Mouse (Mus musculus): Measurements from ENCODE around the gene Kalrn.

Kalrn gene

GRCm38 (mm10) chr16:33954793-33955192 is 618.5 kb downstream of the Kalrn start:
- DNase-seq, result no peak

- no peak for DNase-seq
These were observed 620.3 kb downstream of the Kalrn start for GRCm38 (mm10) chr16:33953008-33953407.

- DNase-seq, result peak; percentile 89
These were observed 622.5 kb downstream of the Kalrn start for GRCm38 (mm10) chr16:33950830-33951229.

- DNase-seq, result no peak
These were observed 622.9 kb downstream of the Kalrn start for GRCm38 (mm10) chr16:33950386-33950785.

GRCm38 (mm10) chr16:33947664-33948571 is 625.4 kb downstream of the Kalrn start:
- no peak for DNase-seq

- no peak for DNase-seq
These were observed 627.3 kb downstream of the Kalrn start for GRCm38 (mm10) chr16:33946021-33946420.

GRCm38 (mm10) chr16:33944772-33945171 is 628.6 kb downstream of the Kalrn start:
- no peak for DNase-seq

GRCm38 (mm10) chr16:33944126-33944525 is 629.2 kb downstream of the Kalrn start:
- no peak for DNase-seq

- no peak for DNase-seq
These were observed 629.9 kb downstream of the Kalrn start for GRCm38 (mm10) chr16:33943388-33943787.

GRCm38 (mm10) chr16:33942341-33942740 is 631.0 kb downstream of the Kalrn start:
- DNase-seq, result no peak

- DNase-seq, result no peak
These were observed 632.0 kb downstream of the Kalrn start for GRCm38 (mm10) chr16:33941271-33941781.

GRCm38 (mm10) chr16:33940095-33940494 is 633.2 kb downstream of the Kalrn start:
- DNase-seq, result no peak

- DNase-seq, result no peak
These were observed 633.7 kb downstream of the Kalrn start for GRCm38 (mm10) chr16:33939636-33940035.

- DNase-seq, result no peak
These were observed 634.2 kb downstream of the Kalrn start for GRCm38 (mm10) chr16:33939133-33939531.

- DNase-seq, result no peak
These were observed 634.8 kb downstream of the Kalrn start for GRCm38 (mm10) chr16:33938311-33939132.

GRCm38 (mm10) chr16:33937567-33937966 is 635.8 kb downstream of the Kalrn start:
- DNase-seq, result peak; percentile 88

GRCm38 (mm10) chr16:33936885-33937284 is 636.4 kb downstream of the Kalrn start:
- DNase-seq, result no peak

- DNase-seq, result no peak
These were observed 637.9 kb downstream of the Kalrn start for GRCm38 (mm10) chr16:33935407-33935785.

GRCm38 (mm10) chr16:33934701-33935406 is 638.5 kb downstream of the Kalrn start:
- no peak for DNase-seq

- no peak for DNase-seq
These were observed 639.9 kb downstream of the Kalrn start for GRCm38 (mm10) chr16:33933411-33933810.

- DNase-seq, result no peak
These were observed 641.2 kb downstream of the Kalrn start for GRCm38 (mm10) chr16:33932126-33932525.

GRCm38 (mm10) chr16:33931682-33932081 is 641.6 kb downstream of the Kalrn start:
- no peak for DNase-seq

GRCm38 (mm10) chr16:33930785-33931184 is 642.5 kb downstream of the Kalrn start:
- DNase-seq, result no peak

Data from cerebellum, adult 8-10 months (tissue).